Mouse (Mus musculus): Measurements from ENCODE around the gene Chst11.
"Not testable (repeated sequence)": the region's sequence is repeated elsewhere in the genome, so short reads cannot be mapped to it uniquely, and the experiment has no call there.

The Chst11 gene

DNA sequence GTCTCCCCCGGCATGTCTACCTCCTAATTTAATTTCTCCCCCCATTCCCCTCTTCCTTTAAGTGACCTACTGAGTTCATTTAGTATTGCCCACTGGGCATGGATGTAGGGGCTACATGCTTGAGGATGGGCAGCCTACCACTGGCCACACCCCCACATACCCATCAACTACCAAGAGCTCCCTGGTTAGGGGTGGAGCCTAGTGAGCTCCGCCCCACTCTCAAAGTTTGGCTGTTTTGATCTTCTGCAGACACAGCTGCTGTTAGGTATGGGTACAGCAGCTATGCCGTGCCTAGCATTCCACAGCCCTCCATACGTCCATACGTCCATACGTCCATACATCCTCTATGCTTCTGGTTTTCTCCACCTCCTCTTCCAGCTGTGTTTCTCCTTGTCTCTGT lies 123.6 kb downstream of the Chst11 start:
- no peak for DNase-seq (ENCODE audit: low spot score in 2 of 2)

DNA sequence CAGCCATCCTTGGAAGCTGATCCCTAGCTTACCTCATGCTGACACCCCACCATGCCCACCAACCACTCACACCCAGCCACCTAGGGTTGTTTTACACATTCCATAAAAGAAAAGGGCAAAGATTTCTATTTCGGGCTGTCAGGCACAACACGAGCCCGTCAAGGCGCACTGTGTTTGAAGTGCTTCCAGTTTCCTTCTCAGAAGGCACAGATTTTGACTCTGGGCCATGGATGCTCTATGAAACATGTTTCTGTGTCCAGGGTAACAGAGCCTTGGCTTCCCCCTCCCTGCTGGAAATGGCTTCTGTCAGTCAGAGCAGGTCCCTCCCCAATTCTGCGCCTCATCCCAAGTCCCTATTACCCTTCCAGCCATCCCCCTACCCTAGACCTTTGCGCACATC lies 125.7 kb downstream of the Chst11 start:
- no peak for DNase-seq (ENCODE audit: low spot score in 2 of 2)

DNA sequence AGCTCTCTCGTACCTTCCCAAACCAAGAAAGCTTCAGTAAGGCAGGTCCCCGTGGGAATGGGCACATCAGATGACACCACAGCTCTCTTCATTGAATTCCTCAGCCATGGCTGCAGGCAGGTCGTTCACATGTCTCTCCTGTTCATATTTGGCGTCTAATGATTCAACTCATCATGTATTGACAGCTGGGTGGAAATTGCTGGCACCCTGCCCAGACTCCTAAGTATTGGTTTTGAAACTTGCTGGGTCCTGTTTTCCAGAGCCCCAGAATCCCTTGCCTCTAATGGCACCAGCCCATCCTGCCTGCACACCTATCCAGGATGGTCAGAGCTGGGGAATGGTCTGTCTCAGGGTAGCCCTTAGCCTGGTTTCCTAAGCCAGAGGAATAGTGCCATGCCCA lies 127.0 kb downstream of the Chst11 start:
- DNase-seq (ENCODE audit: low spot score in 2 of 2): no peak

DNA sequence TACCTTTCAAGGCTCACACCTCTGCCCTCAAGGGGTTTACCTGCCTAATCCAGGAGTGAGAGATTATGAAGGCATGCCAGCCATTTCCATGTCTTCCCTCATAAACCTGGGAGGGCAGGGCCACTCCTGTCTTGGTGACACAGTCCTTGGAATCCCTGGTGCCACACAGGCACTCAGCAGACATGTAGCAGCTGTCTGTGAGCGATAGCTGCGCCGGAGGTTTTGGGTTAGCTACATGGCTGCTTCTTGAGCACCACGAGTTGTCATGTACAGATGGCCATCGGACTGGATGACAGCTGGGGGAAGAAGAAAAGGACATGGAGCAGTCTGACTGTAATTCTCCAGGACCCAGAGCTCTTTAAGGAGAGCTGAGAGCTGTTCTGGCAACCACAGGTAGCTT lies 129.3 kb downstream of the Chst11 start:
- DNase-seq (ENCODE audit: low spot score in 2 of 2): no peak

DNA sequence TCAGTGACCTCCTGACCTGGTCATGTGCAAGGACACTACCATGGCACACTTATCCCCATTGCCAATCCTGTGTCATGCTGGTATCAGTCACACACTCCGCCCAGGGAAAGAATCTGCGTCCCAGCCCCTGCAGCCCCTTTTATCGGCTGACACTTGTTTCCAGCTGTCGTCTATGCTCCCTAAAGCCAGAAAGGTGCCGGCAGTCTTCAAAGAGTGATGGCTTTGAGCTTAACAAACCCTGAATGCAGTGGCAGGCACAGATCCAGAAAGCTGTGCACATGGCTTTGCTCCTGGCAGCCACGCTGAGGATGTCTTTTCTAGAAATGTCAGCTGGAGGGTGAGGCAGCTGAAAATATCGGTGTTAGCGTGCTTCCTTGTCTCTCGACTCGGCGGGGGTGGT lies 131.6 kb downstream of the Chst11 start:
- no peak for DNase-seq (ENCODE audit: low spot score in 2 of 2)

DNA sequence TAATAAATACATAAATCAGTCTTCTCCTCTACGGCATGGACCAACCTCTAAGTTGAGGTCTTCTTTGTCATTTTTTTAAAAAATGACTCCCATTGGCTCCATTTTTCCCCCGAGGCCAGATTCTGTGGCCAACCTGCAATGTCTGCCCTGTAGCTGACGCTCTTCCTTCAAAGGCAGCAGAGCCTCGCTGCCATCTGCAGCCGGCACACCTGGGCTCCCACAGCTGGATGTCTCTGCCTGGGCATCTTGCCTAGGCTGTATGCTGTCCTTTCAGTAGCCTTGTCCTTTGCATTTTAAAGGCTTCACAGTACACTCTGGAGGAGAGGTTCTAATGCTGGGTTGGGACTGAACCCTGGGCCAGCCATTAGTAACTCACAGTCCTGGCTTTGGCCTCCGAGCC lies 132.6 kb downstream of the Chst11 start:
- DNase-seq (ENCODE audit: low spot score in 2 of 2): no peak

DNA sequence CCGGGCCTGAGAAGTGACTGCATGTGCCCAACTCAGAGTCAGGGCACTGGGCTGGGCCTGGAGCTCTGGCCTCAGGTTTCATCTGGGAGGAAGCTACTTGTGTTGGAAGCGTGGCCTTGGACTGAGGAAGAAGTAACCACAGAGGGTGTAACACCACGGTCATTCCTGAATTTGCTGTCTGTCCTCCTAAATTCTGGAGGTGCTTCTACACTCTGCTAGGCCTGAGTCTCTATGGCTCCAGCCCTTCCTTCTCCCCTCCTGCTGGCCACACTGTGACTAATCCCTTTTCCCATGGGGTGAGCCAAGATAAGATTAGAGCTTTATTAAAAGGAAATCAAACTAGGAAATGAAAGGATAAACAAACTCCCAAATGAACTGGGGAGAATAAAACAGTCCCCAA lies 133.3 kb downstream of the Chst11 start:
- DNase-seq (ENCODE audit: low spot score in 2 of 2): no peak

DNA sequence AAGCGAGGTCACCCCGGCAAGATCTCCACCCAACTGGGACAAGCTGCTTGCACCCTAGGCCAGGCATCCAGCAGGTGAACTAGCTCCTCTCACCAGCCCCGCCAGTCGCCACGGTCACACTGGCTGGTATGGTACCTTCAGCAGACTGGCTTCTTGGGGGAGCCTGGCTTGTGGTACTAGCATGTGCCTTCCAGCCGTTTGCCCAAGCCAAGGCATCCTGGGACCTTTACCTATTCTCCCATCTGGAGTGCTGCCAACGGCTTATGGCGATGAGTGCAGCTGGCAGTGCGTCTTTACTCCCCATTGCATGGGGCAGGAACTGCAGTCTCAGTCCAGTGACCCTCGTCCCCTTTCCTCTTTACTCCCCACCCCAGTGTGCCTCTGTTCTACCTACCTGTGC lies 133.7 kb downstream of the Chst11 start:
- DNase-seq (ENCODE audit: low spot score in 2 of 2): no peak

DNA sequence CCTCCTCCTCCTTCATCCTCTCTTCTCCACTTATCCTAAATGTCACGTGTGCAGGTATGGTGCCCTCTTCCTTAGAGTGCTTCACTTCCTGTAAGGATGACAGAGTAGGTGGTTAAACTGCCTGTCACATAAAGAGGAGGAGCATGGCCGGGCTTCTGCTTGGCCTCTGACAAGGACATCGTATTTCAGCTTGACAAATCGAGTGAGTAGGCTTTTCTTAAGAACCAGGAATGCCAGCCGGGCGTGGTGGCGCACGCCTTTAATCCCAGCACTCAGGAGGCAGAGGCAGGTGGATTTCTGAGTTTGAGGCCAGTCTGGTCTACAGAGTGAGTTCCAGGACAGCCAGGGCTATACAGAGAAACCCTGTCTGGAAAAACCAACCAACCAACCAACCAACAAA lies 134.2 kb downstream of the Chst11 start:
- DNase-seq (ENCODE audit: low spot score in 2 of 2): not testable (repeated sequence)

DNA sequence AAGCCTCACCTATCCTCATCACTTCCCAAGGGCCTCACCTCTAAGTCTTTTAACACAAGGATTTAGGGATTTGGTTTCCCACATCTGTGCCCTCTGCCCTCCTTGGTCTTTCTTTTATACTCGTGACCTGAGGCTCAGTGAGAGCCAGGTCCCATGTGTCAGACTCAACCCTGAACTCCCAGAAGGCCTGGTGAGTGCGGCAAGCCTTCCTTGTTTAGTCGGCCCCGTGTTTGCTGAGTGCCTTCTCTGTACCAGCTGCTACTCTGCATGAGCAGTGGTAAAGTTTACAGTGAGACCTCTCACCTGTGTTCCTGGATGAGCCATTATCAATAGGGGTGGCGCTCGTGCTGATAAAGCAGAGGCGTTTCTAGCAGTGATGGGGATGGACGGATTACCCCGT lies 134.6 kb downstream of the Chst11 start:
- no peak for DNase-seq (ENCODE audit: low spot score in 2 of 2)

DNA sequence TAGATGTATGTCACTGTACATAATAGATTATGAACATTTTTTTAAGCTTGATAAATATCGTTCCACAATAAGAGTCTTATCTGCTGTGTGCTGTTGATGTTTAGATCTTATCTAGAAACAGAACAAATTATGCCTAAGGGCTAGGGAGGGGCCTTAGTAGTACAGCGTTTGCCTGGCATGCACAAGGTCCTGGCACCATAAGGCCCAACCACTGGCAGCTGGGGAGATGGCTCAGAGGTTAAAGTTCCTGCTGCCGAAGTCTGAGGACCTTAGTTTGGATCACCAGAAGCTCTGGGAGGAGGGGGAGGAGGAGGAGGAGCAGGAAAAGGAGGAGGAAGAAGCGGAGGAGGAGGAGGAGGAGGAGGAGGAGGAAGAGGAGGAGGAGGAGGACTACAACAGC lies 135.6 kb downstream of the Chst11 start:
- no peak for DNase-seq (ENCODE audit: low spot score in 2 of 2)

DNA sequence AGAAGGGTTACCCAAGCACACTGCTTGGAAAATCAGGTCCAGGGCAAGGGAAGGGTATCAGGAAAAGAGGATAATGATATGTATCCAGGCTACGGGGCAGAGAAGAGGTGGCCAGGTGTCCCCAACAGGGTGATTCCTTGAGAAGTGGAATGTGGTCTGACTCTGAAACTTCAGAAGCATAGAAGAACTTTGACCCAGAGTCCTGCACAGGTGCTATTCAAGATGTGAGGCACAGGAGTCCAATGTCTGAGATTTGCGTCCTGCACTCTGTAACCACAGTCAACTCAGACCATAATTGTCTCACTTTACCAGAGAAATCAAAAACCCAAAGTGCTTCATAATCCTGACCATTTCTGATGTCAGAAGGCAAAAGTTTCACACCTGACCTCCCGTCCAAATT lies 139.3 kb downstream of the Chst11 start:
- DNase-seq (ENCODE audit: low spot score in 2 of 2): no peak

DNA sequence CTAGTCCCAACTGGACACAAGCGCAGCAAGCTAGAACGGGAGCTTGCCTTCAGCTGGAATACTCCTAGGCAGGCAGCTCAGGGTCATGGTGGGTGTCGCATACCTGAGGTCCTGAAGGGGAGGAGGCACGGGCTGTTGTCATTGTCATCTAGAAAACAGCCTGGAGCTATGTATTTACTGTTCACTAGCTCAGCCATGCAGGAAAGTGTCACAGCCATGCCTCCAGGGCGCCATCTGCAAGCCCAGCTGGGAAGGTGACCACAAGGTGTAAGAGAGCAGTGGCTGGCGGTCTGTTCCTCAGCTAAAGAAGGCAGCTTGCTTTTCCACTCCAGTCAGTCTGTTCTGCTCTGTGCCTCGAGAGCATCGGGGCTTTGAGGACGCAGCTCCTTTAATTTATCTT lies 141.1 kb downstream of the Chst11 start:
- DNase-seq (ENCODE audit: low spot score in 2 of 2): no peak

DNA sequence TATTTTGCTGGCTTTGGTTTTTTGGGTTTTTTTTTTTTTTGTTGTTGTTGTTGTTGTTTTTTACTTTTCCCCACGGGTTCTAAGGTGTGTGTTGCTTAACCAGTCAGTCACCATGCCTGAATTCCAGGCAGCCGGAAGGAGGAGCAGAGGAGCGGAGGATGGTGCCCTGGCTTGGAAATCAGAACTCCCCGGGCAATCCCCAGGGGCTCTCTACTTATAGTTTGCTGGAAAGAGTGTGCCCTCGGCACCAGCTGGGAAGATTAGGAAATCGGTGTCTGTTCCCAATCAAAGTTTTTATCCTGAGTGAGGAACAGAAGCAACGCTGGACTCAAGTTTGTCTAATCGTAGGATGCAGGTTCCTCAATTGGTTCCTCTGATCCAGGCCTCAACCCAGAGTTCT lies 143.1 kb downstream of the Chst11 start:
- no peak for DNase-seq (ENCODE audit: low spot score in 2 of 2)

DNA sequence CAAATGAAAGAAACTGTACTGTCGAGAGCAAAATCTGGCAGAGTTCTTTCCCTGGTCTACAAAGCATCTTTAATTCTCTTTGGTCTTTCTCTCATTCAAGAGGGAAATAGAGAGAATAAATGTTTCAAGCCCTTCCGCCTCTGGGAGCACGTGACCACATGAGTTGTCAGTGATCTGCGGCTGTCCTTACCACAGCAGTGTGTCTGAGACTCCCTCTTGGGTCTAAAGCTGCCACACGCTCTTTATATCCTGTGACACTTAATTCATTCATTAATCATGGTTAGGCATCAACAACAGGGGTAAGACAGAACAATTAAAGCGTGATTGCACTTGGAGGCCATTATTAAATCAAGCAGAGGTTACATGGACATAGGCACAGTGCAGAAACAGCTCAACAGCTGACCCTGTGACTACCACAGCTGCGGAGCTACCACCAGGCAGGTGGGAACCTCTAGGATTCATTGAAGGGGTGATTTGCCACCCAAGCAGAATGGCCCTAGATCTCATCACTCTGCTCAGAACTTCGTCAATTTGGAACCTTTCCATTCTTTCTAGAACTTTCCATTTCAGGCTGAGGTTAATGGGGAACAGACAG lies 144.4 kb downstream of the Chst11 start:
- no peak for DNase-seq (ENCODE audit: low spot score in 2 of 2)

DNA sequence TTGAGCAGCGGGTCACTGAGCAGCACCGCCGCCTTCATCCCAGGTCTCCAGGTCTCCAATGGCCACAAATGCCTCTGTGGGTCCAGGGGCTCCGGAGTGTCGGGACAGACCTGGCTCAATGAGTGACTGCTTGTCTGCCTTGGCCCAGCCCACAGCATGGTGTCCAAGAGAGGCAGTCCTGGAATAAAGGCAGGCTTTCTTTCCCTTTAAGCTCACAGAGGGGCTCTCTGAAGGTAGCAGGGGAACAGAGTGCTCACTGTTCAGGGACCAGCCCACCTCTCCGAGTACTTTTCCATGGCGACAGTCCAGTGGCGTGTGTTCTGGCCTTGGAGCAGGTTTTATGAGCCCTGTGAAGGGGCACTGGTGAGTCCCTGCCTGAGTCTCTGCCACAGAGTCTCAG lies 145.3 kb downstream of the Chst11 start:
- no peak for DNase-seq (ENCODE audit: low spot score in 2 of 2)

DNA sequence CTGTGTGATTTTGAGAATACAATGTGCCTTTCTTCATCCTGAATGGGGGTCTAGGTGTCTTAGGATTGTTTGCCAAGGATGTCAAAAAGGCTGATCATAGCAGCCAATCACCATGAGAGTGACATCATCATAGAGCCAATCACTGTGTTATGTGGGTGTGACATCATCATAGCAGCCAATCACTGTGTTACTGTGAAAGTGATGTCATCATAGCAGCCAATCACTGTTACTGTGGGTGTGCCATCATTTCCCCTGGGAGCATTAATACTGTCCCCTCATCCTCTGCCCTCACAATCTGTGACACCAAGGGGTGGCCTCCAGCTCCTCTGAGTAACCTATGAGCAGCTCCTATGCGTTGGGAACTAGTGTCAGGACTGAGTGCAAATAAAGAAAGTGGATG lies 146.6 kb downstream of the Chst11 start:
- DNase-seq (ENCODE audit: low spot score in 2 of 2): no peak

DNA sequence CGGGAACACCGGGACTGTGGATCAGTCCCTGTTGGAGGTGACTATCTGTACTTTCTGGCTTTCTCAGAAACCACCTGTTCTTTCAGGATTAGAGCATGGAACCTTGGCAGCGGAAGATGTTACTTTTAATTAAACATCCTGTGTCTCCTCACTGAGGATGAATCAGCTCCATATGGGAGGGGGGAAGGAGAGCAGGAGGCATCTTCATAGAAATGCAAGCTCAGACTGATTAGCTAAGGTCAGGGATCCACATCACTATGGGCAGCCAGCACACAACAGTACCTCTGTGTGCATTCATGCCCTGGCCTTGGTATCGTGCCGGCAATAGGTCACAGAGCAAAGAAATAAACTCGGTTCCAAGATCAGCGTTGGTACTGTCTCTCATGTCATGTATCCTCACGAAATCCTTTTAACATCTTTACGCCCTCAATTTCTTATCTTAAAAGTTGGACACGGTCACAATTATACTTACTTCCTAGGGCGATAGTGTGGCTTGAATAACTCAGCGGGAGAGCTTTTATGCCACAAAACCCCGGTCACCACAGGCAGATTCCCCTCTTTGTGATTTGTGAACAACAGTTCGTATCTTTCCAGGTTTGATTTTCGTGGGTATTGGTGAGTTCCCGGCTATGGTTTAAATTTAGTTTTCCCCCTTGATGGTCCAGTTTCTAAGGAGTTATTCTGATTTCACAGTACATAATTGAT lies 148.7 kb downstream of the Chst11 start:
- DNase-seq (ENCODE audit: low spot score in 2 of 2): no peak

DNA sequence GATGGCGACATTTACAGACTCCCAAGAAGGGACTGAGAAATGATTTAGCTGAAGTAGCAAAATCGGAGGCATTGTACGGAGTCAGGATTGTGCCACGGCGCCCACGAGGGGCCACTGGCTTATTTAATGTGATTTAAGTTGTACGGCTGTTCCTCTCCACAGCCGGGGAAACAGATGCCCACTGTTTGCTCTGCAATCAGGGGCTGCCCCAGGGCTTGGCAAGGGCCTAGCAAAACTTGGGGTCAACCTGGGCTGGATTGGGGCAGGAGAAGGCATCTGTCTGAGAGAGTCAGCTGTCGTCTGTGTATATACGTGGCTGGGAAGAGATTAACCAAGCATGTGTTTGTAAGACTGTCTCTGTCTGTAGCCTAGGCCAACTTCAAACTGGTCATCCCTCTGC lies 149.6 kb downstream of the Chst11 start:
- DNase-seq (ENCODE audit: low spot score in 2 of 2): no peak

DNA sequence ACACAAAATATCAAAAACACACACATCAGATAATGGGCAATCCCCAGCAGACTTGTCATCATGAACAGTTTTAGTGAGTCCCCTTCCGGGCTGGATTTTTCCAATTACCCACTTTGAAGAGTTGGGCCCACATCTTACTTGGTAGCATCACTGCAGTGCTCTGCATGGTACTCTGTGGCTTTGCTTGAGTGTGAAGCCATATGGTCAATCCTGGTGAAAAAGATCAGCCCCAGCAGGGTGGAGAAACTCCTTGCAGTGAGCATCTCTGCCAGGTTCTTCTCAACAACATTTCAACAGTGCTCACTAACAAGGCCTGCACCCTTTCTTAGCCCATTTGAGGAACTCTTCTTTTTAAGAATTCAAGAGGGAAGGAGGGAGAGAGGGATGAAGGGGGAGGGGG lies 150.7 kb downstream of the Chst11 start:
- DNase-seq (ENCODE audit: low spot score in 2 of 2): no peak

DNA sequence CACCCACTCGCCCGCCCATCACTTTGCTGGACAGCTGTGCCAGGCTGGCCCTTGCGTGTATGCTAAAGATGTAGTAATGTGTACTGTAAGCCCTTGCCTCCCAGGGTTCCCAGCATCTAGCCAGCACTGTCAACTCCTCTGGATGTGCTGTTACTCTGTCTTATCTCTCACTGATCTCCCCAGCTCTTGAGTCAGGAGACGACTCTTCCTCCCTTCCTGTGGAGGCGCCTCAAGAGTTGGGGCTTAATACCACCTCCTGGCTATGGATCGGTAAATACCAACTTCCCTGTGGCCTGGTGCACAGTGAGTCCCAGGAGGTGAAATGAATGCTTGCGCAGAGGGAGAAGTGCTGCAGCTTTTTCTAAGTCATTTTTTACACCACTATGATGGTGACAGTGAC lies 151.8 kb downstream of the Chst11 start:
- no peak for DNase-seq (ENCODE audit: low spot score in 2 of 2)

DNA sequence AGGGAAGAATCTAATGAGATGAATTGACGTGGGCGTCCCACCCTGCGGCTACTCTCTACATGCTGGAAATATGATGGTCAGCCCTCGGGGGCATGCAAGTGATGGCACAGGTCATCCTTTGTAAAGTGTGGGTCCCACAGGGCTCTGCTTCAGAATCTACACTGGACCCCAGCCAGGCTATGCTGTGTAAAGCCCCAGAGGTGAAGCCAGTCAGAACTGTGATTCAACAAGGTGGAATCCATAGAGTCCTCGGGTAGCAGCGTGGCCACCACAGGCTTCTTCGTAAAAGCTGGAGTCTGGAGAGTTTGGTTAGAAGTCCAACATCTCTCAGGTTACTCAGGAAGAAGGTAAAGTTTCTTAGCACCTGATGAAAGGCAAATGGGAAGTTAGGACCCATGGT lies 154.0 kb downstream of the Chst11 start:
- DNase-seq (ENCODE audit: low spot score in 2 of 2): no peak

DNA sequence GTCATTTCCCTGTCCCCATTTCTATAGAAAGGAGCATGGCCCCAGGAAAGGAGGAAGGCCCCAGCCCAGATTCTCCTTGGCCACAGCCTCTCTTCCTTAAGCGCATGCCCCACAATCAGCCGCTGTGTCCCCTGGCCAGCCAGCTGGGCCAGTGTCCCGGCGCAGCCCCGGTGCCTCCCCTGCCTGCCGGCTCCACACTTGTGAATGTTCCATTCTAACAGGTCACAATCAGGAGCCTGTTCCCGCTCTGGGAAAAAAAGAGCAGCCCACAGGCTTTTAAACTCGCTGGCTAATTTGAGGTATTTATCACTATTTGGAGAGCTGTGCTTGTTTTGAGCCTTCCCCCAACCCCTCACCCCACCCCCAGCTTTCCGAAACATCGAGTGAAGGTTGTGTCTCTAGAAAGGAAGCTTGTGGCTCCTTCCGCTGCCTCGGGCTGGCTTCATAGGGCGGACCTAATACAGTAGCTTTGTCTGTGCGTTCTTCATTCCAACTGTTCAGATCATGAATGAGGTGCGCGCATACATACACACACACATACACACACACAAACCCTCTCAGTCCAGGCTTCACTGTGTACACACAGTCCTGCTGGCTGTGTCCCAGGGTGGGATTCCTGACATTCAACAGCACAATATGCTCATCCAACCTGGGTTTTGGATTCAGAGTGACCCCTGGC lies 155.1 kb downstream of the Chst11 start:
- DNase-seq (ENCODE audit: low spot score in 2 of 2): no peak

DNA sequence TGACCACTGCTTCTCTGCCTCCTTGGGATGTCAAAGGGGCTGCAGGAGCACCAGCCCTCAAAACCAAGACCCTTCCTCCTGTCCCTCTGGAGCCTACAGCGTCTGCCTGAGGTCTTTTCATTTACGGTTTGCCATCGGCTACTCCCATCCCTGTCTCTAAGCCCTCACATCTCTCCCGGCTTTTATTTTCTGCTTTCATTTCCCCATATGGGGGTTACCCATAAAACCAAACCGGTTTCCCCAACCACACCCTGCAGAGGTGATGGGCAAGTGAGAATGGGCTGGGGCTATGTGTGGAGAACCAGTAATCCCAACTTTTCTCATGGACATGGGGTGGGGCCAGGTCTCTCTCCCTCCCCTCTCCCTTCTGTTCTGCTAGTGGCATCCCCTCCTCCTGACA lies 156.1 kb downstream of the Chst11 start:
- DNase-seq (ENCODE audit: low spot score in 2 of 2): no peak

All from spleen, postnatal 10 days (tissue).